Mouse (Mus musculus) heart, adult 2 months (tissue): ENCODE measurements around the gene Nxpe2. TPM values are rescaled to one million over a fixed set of nuclear protein-coding genes. Genes with fewer than 3 reads are reported as not detected.
A peak's percentile ranks its signal among the peaks of the same experiment; 100 is the strongest.
"Not testable (repeated sequence)": the region's sequence is repeated elsewhere in the genome, so short reads cannot be mapped to it uniquely, and the experiment has no call there.

Source experiments
- DNase-seq, 2 experiments: peaks; one replicate each; pipeline ENCODE4 v3.0.0; 2021
- H3K27ac ChIP-seq: fragments of 200-600 bp; 2 replicates; pipeline ENCODE4 v1.8.1; 2022
- H3K27me3 ChIP-seq: fragments of 200-500 bp; 2 replicates; pipeline ENCODE4 v1.6.1; 2012; ENCODE audit warnings: mild to moderate bottlenecking, low read length, inconsistent platforms, mixed read lengths; ENCODE audit not compliant: control insufficient read depth, insufficient read depth
- H3K36me3 ChIP-seq: fragments of 200-500 bp; 2 replicates; pipeline ENCODE4 v1.6.1; 2012; ENCODE audit warnings: low read length, inconsistent platforms; ENCODE audit not compliant: control insufficient read depth, insufficient read depth
- H3K4me1 ChIP-seq: fragments of 200-500 bp; 2 replicates; pipeline ENCODE4 v1.6.1; 2011; ENCODE audit warnings: low read length; ENCODE audit not compliant: control insufficient read depth, insufficient read depth
- H3K4me3 ChIP-seq: fragments of 200-600 bp; 2 replicates; pipeline ENCODE4 v1.8.1; 2022
- H3K79me2 ChIP-seq: fragments of 200-500 bp; replicated peaks from 2 replicates; pipeline ENCODE4 v1.6.1; 2012; ENCODE audit warnings: mild to moderate bottlenecking, inconsistent platforms, low read length, moderate library complexity, mixed read lengths; ENCODE audit not compliant: control insufficient read depth, insufficient read depth
- H3K9ac ChIP-seq: fragments of 200-500 bp; 2 replicates; pipeline ENCODE4 v1.6.1; 2012; ENCODE audit warnings: low read depth, mild to moderate bottlenecking, control low read depth, inconsistent platforms, low read length, mixed read lengths
- CTCF ChIP-seq: fragments of 200-600 bp; IDR thresholded peaks from 2 replicates; pipeline ENCODE4 v1.8.1; 2022; ENCODE audit warnings: antibody characterized with exemption, mild to moderate bottlenecking, moderate library complexity
- EP300 ChIP-seq: fragments of 200-500 bp; IDR thresholded peaks from 2 replicates; pipeline ENCODE4 v1.6.1; 2011; ENCODE audit warnings: low read depth, low read length, control low read depth; ENCODE audit not compliant: insufficient read depth
- POLR2A ChIP-seq: fragments of 200-500 bp; IDR thresholded peaks from 2 replicates; pipeline ENCODE4 v1.6.1; 2011; ENCODE audit warnings: mild to moderate bottlenecking, low read depth, low read length, control low read depth; ENCODE audit not compliant: insufficient read depth
- WGBS: fragments of 180-500 bp; shearing (Covaris S2); methylation state at CpG from one replicate; pipeline ENCODE4 v1.1.7; 2018; 5-methylcytosine and 5-hydroxymethylcytosine counted together
- intact Hi-C: fragments of 180-260 bp; cut with DNase I; formaldehyde crosslinking; loops from one replicate; pipeline ENCODE4 v1.15.1; 2025
- polyA plus RNA-seq: library from polyadenylated mRNA; depleted of rRNA; stranded (reverse); fragments of >200 nt; gene quantifications from 2 replicates; pipeline ENCODE4 v1.2.3, GENCODE M21; 2012
- total RNA-seq, 2 experiments: library from RNA; stranded (reverse); gene quantifications; 2 replicates each; pipeline ENCODE4 v1.2.3; 2021

Gene Nxpe2
- total and polyA plus RNA-seq, 3 experiments, result 1.8 to 2.1 (median 1.9) TPM

DNA sequence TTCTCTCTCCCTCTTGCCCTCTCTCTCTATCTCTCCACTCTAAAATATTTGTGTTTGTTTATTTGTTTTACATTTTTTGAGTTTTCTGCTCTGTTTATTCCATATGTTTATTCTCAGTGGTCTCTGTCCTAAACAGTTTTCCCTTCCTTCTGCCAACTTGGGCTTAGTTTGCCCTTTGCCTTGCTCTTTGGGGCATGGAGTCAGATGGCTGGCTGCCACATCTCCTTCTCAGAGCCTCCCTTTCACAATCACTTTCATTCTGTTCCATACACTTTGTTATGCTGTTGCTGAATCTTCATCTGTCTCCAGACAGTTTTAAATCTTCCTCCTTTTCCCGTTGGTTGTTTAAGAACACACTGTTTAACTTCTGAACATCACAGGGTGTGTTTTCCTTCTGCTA, 37.4 kb downstream of the Nxpe2 start:
- no peaks in the 10 kb centered on the region for H3K79me2 ChIP-seq
- peak overlapping the region; percentile 60 for H3K27ac ChIP-seq
- no peak for DNase-seq
- intact Hi-C loops, result loop anchor here (1.0 kb wide), 1 partner anchor 37 kb away; the partner anchor contains the start of gene Nxpe2
- peaks cover 12% of the 10 kb centered on the region for H3K36me3 ChIP-seq
- no peaks in the 10 kb centered on the region for H3K27me3 ChIP-seq
- H3K9ac ChIP-seq, result no peak overlapping the region
- TF ChIP-seq EP300 (no peak), POLR2A (no peak), CTCF (no peak)
- peaks cover 2% of the 10 kb centered on the region; the same call in 1 of the 2 replicates for H3K4me1 ChIP-seq
- 40% methylated on average over 1 of the region's 1 CpGs for WGBS
- H3K4me3 ChIP-seq, result peak overlapping the region; percentile 5

DNA sequence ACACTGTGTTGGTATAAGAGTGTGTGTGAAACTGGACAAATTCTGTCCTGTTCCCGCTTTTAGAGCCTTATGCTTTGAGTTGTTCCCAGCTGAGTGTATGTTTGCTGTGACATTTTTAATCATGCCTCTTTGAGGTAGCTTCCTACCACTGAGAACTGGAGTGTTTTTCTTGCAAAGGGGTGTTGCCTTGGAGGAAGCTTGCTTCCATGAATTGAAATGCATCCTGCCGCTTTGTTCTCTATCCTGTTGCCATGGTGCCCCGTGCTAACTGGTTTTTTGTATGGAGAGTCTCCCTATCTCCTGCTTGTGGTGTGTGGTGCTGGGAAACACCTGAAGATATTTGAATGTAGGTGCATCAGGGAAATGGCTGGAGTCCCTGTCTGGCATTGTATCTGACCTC, 39.1 kb downstream of the Nxpe2 start:
- Histone ChIP-seq H3K79me2 (no peaks in the 10 kb centered on the region), H3K4me1 (peaks cover 2% of the 10 kb centered on the region; the same call in 1 of the 2 replicates), H3K27me3 (no peaks in the 10 kb centered on the region), H3K9ac (peak overlapping the region; percentile 62), H3K4me3 (peak overlapping the region; percentile 42), H3K27ac (peak overlapping the region; percentile 90), H3K36me3 (peaks cover 11% of the 10 kb centered on the region)
- 34% methylated on average over 3 of the region's 3 CpGs for WGBS
- TF ChIP-seq EP300, result 0 out of 2 replicates have a peak, but pooled peaks have one; percentile 67
- no peak for TF ChIP-seq CTCF
- TF ChIP-seq POLR2A, result peak; percentile 76; the same call in 1 of the 2 replicates
- peak; percentile 44 to 66 for DNase-seq
- intact Hi-C loops, result loop anchor here (1.0 kb wide), 1 partner anchor 47 kb away; no protein-coding TSS in a partner anchor

DNA sequence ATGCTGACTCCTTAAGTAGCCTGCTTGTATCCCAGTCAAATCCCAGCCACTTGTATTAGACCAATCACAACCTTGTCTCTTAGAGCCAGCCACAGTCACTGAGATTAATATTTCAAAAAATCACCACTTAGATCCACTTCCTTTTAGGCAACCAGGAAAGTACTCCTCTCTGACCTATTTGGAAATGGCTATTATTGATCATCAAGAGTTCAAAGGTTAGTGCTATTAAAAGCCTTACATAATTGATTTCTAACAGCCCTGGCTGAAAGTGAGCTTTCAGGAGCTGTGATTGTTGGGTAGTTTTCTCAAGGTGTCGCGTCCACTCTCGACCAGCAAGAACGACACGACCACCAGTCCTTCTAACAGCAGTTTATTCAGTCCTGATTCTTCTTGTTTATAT, 42.0 kb downstream of the Nxpe2 start:
- Histone ChIP-seq H3K36me3 (peaks cover 3% of the 10 kb centered on the region; the same call in 1 of the 2 replicates), H3K4me3 (no peak overlapping the region), H3K9ac (no peak overlapping the region), H3K79me2 (no peaks in the 10 kb centered on the region), H3K27ac (no peak overlapping the region; the same call in 1 of the 2 replicates), H3K27me3 (no peaks in the 10 kb centered on the region), H3K4me1 (peaks cover 2% of the 10 kb centered on the region)
- TF ChIP-seq CTCF (no peak), POLR2A (no peak), EP300 (no peak)
- 93% methylated on average over 5 of the region's 5 CpGs for WGBS
- no peak for DNase-seq
- intact Hi-C loops, result no loop called here

DNA sequence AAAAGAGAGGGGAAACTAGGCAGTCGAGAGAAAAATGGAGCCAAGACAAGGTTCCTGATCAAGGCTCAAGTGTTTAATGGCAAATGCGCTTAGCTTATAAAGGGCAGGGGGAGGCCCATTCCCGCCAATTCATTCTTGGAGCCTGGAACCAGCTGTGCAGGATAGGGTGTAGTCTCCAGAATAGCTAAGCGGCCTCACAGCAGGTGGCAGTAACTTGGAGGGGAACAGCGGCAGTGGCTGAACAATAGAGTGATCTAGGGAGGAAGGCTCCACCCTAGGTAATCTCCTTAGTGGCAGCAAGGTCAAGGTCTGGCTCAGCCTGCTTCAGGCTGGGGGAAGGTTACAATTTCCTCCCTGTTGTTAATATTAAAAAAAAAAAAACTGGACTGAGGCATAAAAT, 49.7 kb downstream of the Nxpe2 start:
- not testable (repeated sequence) for H3K9ac ChIP-seq, H3K4me1 ChIP-seq, H3K27me3 ChIP-seq, H3K36me3 ChIP-seq, H3K79me2 ChIP-seq, H3K4me3 ChIP-seq
- peak overlapping the region; percentile 84 for H3K27ac ChIP-seq
- WGBS, result 29% methylated on average over 5 of the region's 5 CpGs
- DNase-seq, result peak; percentile 50 to 63
- TF ChIP-seq EP300 (peak; percentile 82), CTCF (peak; percentile 57)
- intact Hi-C loops, result loop anchor here (1.0 to 2.0 kb wide), 2 partner anchors 37 to 51 kb away; no protein-coding TSS in a partner anchor

DNA sequence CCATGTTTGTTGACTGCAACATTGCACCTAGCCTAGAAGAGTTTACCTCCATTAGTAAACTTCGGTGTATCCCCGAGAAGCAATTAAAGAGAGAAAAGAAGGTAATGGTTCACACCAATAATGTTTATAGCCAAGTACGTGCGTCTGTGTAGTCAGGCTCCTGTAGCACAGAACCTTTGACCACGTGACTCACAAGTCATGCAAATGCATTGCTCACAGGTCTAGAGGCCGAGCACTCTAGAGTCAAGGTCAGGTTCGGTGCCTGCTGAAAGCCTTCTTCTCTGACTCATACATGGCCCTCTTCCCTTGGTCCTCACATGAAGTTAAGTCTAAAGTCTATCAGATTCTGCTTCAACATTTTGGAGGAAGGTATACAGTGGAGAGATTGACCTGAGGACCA, 54.3 kb downstream of the Nxpe2 start:
- H3K27me3 ChIP-seq, result no peaks in the 10 kb centered on the region
- intact Hi-C loops, result no loop called here

DNA sequence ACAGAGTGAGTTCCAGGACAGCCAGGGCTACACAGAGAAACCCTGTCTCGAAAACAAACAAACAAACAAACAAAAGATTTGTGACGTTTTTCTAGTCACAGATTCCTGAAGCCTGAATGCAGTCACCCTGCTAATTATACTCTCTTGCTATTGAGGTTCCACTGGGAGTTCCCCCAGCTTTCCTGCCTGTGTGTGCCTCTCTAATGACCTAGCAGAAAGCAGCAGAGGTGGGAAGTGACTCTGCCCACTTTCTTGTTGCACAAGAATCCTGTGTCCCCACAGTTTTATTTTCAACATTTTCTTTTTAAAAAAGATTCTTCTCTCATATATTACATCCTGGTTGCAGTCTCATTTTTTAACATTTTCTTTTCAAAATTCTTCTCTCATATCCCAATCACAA, 58.5 kb downstream of the Nxpe2 start:
- no peak for DNase-seq
- no peaks in the 10 kb centered on the region for H3K4me1 ChIP-seq
- 31% methylated on average over 2 of the region's 2 CpGs for WGBS
- H3K9ac ChIP-seq, result no peak overlapping the region
- TF ChIP-seq POLR2A (no peak), EP300 (no peak), CTCF (no peak)
- no peak overlapping the region for H3K4me3 ChIP-seq
- H3K79me2 ChIP-seq, result no peaks in the 10 kb centered on the region
- no peak overlapping the region for H3K27ac ChIP-seq
- no peaks in the 10 kb centered on the region for H3K36me3 ChIP-seq
- H3K27me3 ChIP-seq, result no peaks in the 10 kb centered on the region
- intact Hi-C loops, result no loop called here

More for the DNA sequence above, 54.3 kb downstream of the Nxpe2 start:
- TF ChIP-seq POLR2A, result no peak
- TF ChIP-seq EP300, result no peak
- no peak for TF ChIP-seq CTCF
- Histone ChIP-seq H3K4me1 (peaks cover 1% of the 10 kb centered on the region), H3K9ac (no peak overlapping the region), H3K27ac (no peak overlapping the region), H3K79me2 (no peaks in the 10 kb centered on the region), H3K4me3 (no peak overlapping the region), H3K36me3 (no peaks in the 10 kb centered on the region)
- WGBS, result 90% methylated on average over 7 of the region's 7 CpGs
- DNase-seq, result no peak
